Mouse (Mus musculus): Measurements from ENCODE around the gene Mitf.

Mitf gene

GRCm38 (mm10) chr6:97806781-97807743 lies at the start of gene Mitf:
TSS of gene Mitf (plus strand) at chr6:97807052.
- peak; percentile 91 for DNase-seq (ENCODE audit: low spot score)

GRCm38 (mm10) chr6:97757361-97757760 lies 49.5 kb upstream of the Mitf start:
- DNase-seq (ENCODE audit: low spot score) = no peak

GRCm38 (mm10) chr6:97758884-97759283 lies 48.0 kb upstream of the Mitf start:
- no peak for DNase-seq (ENCODE audit: low spot score)

- peak; percentile 89 for DNase-seq (ENCODE audit: low spot score)
Measured at GRCm38 (mm10) chr6:97759301-97759700, 47.6 kb upstream of the Mitf start.

GRCm38 (mm10) chr6:97761326-97761725 lies 45.5 kb upstream of the Mitf start:
- peak; percentile 46 for DNase-seq (ENCODE audit: low spot score)

GRCm38 (mm10) chr6:97763970-97764369 lies 42.9 kb upstream of the Mitf start:
- no peak for DNase-seq (ENCODE audit: low spot score)

- DNase-seq (ENCODE audit: low spot score) = no peak
Measured at GRCm38 (mm10) chr6:97767836-97768235, 39.0 kb upstream of the Mitf start.

- DNase-seq (ENCODE audit: low spot score) = no peak
Measured at GRCm38 (mm10) chr6:97769549-97769948, 37.3 kb upstream of the Mitf start.

GRCm38 (mm10) chr6:97781316-97781715 lies 25.5 kb upstream of the Mitf start:
- no peak for DNase-seq (ENCODE audit: low spot score)

GRCm38 (mm10) chr6:97782291-97782690 lies 24.6 kb upstream of the Mitf start:
- no peak for DNase-seq (ENCODE audit: low spot score)

- no peak for DNase-seq (ENCODE audit: low spot score)
Measured at GRCm38 (mm10) chr6:97786871-97787270, 20.0 kb upstream of the Mitf start.

- DNase-seq (ENCODE audit: low spot score) = no peak
Measured at GRCm38 (mm10) chr6:97788361-97788974, 18.4 kb upstream of the Mitf start.

- DNase-seq (ENCODE audit: low spot score) = no peak
Measured at GRCm38 (mm10) chr6:97789700-97790099, 17.2 kb upstream of the Mitf start.

GRCm38 (mm10) chr6:97792104-97792503 lies 14.7 kb upstream of the Mitf start:
- peak; percentile 12 for DNase-seq (ENCODE audit: low spot score)

- no peak for DNase-seq (ENCODE audit: low spot score)
Measured at GRCm38 (mm10) chr6:97795175-97795574, 11.7 kb upstream of the Mitf start.

- no peak for DNase-seq (ENCODE audit: low spot score)
Measured at GRCm38 (mm10) chr6:97800615-97801014, 6.2 kb upstream of the Mitf start.

GRCm38 (mm10) chr6:97806051-97806450 lies 801 bp upstream of the Mitf start:
- DNase-seq (ENCODE audit: low spot score) = peak; percentile 7

- DNase-seq (ENCODE audit: low spot score) = no peak
Measured at GRCm38 (mm10) chr6:97814191-97814590, 7.3 kb downstream of the Mitf start.

- DNase-seq (ENCODE audit: low spot score) = no peak
Measured at GRCm38 (mm10) chr6:97815723-97816122, 8.9 kb downstream of the Mitf start.

GRCm38 (mm10) chr6:97816806-97817205 lies 10.0 kb downstream of the Mitf start:
- DNase-seq (ENCODE audit: low spot score) = no peak

- DNase-seq (ENCODE audit: low spot score) = no peak
Measured at GRCm38 (mm10) chr6:97818128-97818527, 11.3 kb downstream of the Mitf start.

- DNase-seq (ENCODE audit: low spot score) = no peak
Measured at GRCm38 (mm10) chr6:97818948-97819347, 12.1 kb downstream of the Mitf start.

- no peak for DNase-seq (ENCODE audit: low spot score)
Measured at GRCm38 (mm10) chr6:97820505-97820904, 13.7 kb downstream of the Mitf start.
